Mouse (Mus musculus) lung, embryonic 16.5 days (tissue): ENCODE measurements around the gene Kalrn. TPM values are rescaled to one million over a fixed set of nuclear protein-coding genes. Genes with fewer than 3 reads are reported as not detected.

ENCODE experiments used
- ATAC-seq: fragments of 200-750 bp; cut with Nextera tagmentation; 2 replicates; pipeline ENCODE4 v1.8.0; 2017; ENCODE audit warnings: low read depth, mild to moderate bottlenecking, moderate library complexity
- H3K27ac ChIP-seq: fragments of 300-500 bp; sonication (generic); 2 replicates; pipeline ENCODE4 v1.5.1; 2014; ENCODE audit warnings: mild to moderate bottlenecking, control low read depth, low read length
- H3K27me3 ChIP-seq: fragments of 300-500 bp; sonication (generic); 2 replicates; pipeline ENCODE4 v1.6.1; 2014; ENCODE audit warnings: low read depth, low read length, mixed read lengths; ENCODE audit not compliant: control insufficient read depth, insufficient read depth
- H3K36me3 ChIP-seq: fragments of 300-500 bp; sonication (generic); 2 replicates; pipeline ENCODE4 v1.6.1; 2014; ENCODE audit warnings: low read length; ENCODE audit not compliant: control insufficient read depth, insufficient read depth
- H3K4me1 ChIP-seq: fragments of 300-500 bp; sonication (generic); replicated peaks from 2 replicates; pipeline ENCODE4 v1.6.1; 2014; ENCODE audit warnings: low read length, mixed read lengths; ENCODE audit not compliant: control insufficient read depth, insufficient read depth
- H3K4me2 ChIP-seq: fragments of 300-500 bp; sonication (generic); 2 replicates; pipeline ENCODE4 v1.6.1; 2014; ENCODE audit warnings: low read depth, low read length, control low read depth
- H3K4me3 ChIP-seq: fragments of 300-500 bp; sonication (generic); 2 replicates; pipeline ENCODE4 v1.5.1; 2014; ENCODE audit warnings: mild to moderate bottlenecking, low read length, control low read depth
- H3K9ac ChIP-seq: fragments of 300-500 bp; sonication (generic); 2 replicates; pipeline ENCODE4 v1.6.1; 2014; ENCODE audit warnings: low read length, control low read depth
- H3K9me3 ChIP-seq: fragments of 300-500 bp; sonication (generic); 2 replicates; pipeline ENCODE4 v1.6.1; 2016; ENCODE audit warnings: low read length; ENCODE audit not compliant: control insufficient read depth
- WGBS: fragments of 180-500 bp; shearing (Covaris S2); extraction: QIAGEN DNeasy Blood & Tissue Kit; methylation state at CpG from one replicate; pipeline ENCODE4 v1.1.7; 2014; 5-methylcytosine and 5-hydroxymethylcytosine counted together
- polyA plus RNA-seq: library from polyadenylated mRNA; unstranded; fragments of >200 nt; fragmentation: Nextera tagmentation; extraction: Ambion mirVana; gene quantifications from 2 replicates; pipeline ENCODE4 v1.2.1, GENCODE M21; 2015

The Kalrn gene
- polyA plus RNA-seq, 1 experiment from 2014 or later = 16.8 TPM

DNA sequence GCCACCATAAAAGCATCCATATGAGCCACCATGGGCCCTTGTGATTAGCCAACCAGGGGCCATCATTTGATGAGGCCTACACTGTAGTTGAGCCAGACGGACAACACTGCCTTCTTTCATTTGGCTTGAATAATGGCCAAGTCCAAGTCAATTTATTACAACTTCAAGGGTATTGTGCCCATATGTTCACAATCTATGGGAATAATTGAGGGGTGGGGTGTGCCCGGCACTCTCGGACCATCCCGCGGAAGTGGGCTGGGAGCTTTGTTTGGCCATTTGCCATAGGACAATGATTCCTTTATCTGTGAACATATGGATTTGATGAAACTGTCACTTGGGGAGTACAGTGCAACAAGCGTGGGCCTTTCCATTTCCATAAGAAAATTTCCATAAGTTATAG lies 89.6 kb downstream of the Kalrn start:
- Histone ChIP-seq H3K27me3 (no peaks in the 10 kb centered on the region), H3K9ac (no peak overlapping the region), H3K27ac (no peak overlapping the region), H3K36me3 (no peaks in the 10 kb centered on the region), H3K9me3 (no peaks in the 10 kb centered on the region), H3K4me2 (no peak overlapping the region), H3K4me1 (peaks cover 10% of the 10 kb centered on the region; the same call in 1 of the 2 replicates), H3K4me3 (no peak overlapping the region)
- WGBS = 86% methylated on average over 6 of the region's 6 CpGs
- ATAC-seq = no peak

DNA sequence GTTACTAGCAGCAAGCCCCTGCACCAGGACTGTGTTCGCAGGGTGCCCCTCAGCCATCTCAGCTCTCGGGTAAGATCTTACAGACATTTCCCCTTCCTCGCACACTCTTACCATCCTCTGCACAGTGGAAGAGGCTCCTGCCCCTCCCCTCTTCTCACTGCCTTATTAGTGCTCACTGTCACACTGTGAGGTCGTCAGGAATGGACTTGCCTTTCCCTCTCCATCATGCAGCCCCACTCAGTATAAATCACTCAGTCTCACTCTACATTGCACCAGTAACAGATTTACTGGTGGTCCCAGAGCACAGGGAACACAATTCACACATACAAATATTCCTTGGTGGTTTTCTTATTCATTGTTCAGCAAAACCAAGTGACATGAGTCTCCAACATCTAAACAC lies 98.6 kb downstream of the Kalrn start:
- H3K9me3 ChIP-seq = no peaks in the 10 kb centered on the region
- WGBS = 64% methylated on average over 4 of the region's 4 CpGs
- peaks cover 9% of the 10 kb centered on the region for H3K4me1 ChIP-seq
- H3K36me3 ChIP-seq = no peaks in the 10 kb centered on the region
- no peak overlapping the region for H3K4me3 ChIP-seq
- H3K27ac ChIP-seq = no peak overlapping the region
- H3K9ac ChIP-seq = no peak overlapping the region
- H3K4me2 ChIP-seq = no peak overlapping the region
- no peak for ATAC-seq
- H3K27me3 ChIP-seq = no peaks in the 10 kb centered on the region

DNA sequence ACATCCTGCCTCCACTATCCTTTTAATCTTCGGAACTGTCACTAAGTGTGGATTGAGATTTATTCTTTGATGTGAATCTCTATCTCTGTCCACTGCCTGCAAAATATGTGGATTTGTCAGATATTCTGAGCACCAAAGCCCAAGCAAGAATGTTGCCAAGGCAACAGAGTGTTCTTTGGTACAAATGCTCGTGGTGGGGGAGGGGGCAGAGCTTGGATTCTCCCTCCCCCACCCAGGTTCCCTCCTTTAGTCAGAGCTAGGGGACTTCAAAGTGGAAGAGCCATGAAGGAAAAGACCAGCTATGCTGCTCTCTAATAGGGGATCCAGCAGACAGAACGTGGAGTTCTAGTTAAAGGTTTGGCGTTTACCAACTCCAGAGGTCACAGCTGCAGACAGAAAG lies 99.4 kb downstream of the Kalrn start:
- Histone ChIP-seq H3K4me1 (peaks cover 15% of the 10 kb centered on the region), H3K4me3 (no peak overlapping the region), H3K9me3 (no peaks in the 10 kb centered on the region), H3K4me2 (no peak overlapping the region), H3K27ac (no peak overlapping the region), H3K36me3 (no peaks in the 10 kb centered on the region), H3K27me3 (no peaks in the 10 kb centered on the region), H3K9ac (no peak overlapping the region)
- WGBS = 33% methylated on average over 4 of the region's 4 CpGs
- no peak for ATAC-seq

DNA sequence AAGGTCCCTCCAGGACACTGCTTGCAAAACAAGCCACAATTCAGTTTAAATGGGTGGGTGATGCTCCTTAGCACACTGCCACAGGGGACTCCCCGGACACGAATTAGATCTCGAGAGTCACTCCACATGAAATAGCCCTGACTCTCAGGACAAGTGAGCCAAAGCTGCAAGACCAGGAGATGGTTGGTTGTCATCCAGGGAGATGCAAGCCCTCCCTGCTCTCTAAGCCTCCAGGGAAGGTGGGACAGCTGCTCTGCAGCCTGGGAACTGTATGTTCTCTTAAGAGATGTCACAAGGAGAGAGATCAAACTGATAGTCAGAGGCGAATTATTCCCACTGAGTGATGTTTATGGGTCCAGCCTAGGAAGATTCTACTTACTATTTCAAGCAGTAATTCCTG lies 101.9 kb downstream of the Kalrn start:
- H3K9me3 ChIP-seq = no peaks in the 10 kb centered on the region
- no peak overlapping the region for H3K4me2 ChIP-seq
- no peak overlapping the region for H3K4me3 ChIP-seq
- 76% methylated on average over 4 of the region's 4 CpGs for WGBS
- no peak overlapping the region for H3K27ac ChIP-seq
- H3K9ac ChIP-seq = no peak overlapping the region
- H3K4me1 ChIP-seq = peaks cover 22% of the 10 kb centered on the region
- H3K36me3 ChIP-seq = no peaks in the 10 kb centered on the region
- no peak for ATAC-seq
- no peaks in the 10 kb centered on the region for H3K27me3 ChIP-seq

DNA sequence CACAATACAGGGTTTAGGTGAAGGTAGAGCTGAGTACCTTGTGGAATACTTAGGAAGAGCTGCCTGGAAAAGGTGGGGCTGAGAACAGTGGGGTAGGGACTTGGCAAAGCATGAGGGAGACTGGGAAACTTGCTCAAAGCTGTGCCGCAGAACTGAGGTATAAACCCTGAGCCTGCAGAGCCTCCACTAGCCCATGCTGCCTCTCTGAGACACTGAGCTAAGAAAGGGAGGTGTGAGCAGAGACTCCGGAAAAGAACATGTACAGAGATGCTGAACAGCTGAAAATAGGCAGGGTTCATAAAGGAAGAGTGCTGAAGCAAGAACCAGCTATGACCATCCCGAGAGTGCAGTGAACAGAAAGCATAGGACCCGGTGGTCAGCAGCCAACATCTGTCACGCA lies 103.0 kb downstream of the Kalrn start:
- H3K27ac ChIP-seq = no peak overlapping the region
- no peaks in the 10 kb centered on the region for H3K9me3 ChIP-seq
- no peaks in the 10 kb centered on the region for H3K27me3 ChIP-seq
- ATAC-seq = no peak
- H3K4me2 ChIP-seq = no peak overlapping the region
- H3K9ac ChIP-seq = no peak overlapping the region
- 74% methylated on average over 5 of the region's 5 CpGs for WGBS
- H3K4me3 ChIP-seq = no peak overlapping the region
- peaks cover 22% of the 10 kb centered on the region for H3K4me1 ChIP-seq
- no peaks in the 10 kb centered on the region for H3K36me3 ChIP-seq

DNA sequence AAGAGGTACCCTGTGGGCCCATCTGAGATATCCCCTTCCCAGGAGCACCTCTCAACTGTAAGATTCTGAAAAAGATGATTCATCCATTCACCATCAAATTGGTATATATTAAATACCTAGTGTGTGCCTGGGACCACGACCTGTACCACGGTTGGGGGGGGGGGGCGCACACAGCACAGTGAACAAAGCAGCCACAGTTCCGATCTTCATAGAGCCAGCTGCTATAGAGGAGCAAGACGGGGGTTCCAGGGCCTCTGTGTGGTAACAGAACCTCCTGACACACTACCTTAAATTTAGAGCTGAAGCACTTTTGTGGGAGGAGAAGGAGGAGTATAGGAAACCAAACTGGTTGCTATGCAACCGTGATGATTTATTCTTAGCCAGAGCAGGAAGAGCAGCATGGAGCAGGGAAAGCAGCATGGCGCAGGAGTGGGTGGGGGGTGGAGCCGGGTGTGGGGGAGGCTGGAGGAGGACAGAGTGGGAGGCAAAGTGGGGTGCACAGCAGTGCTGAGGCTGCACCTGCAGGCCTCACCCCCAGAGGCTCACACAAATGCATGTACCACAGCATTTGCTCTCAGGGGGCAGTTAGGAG lies 104.0 kb downstream of the Kalrn start:
- no peak overlapping the region for H3K27ac ChIP-seq
- H3K9ac ChIP-seq = no peak overlapping the region
- 38% methylated on average over 8 of the region's 8 CpGs for WGBS
- H3K36me3 ChIP-seq = no peaks in the 10 kb centered on the region
- H3K4me3 ChIP-seq = no peak overlapping the region
- no peaks in the 10 kb centered on the region for H3K9me3 ChIP-seq
- H3K27me3 ChIP-seq = no peaks in the 10 kb centered on the region
- ATAC-seq = peak; percentile 56; the same call in 1 of the 2 replicates
- peaks cover 22% of the 10 kb centered on the region for H3K4me1 ChIP-seq
- no peak overlapping the region for H3K4me2 ChIP-seq

DNA sequence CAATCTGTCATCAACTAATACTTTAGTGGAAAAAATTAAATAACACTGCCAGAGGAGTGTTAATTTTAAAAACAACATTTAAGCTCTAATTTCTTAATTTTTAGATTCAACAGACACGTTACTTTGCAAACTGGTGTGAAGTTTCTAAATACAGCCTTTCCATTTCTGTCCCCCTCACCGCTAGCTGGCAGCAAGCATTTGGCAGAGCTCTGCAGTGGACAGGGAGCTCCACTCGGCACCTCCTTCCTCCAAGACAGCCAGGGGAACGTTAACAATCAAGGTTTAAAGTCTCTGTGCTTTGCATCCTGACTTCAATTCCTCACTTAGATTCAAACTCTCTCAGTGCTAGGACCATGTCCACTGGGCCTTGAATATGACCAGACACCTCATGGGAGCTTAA lies 106.7 kb downstream of the Kalrn start:
- Histone ChIP-seq H3K9ac (no peak overlapping the region), H3K36me3 (no peaks in the 10 kb centered on the region), H3K4me3 (no peak overlapping the region), H3K27me3 (no peaks in the 10 kb centered on the region), H3K27ac (no peak overlapping the region), H3K4me1 (peaks cover 13% of the 10 kb centered on the region), H3K9me3 (no peaks in the 10 kb centered on the region), H3K4me2 (no peak overlapping the region)
- 31% methylated on average over 4 of the region's 4 CpGs for WGBS
- no peak for ATAC-seq

DNA sequence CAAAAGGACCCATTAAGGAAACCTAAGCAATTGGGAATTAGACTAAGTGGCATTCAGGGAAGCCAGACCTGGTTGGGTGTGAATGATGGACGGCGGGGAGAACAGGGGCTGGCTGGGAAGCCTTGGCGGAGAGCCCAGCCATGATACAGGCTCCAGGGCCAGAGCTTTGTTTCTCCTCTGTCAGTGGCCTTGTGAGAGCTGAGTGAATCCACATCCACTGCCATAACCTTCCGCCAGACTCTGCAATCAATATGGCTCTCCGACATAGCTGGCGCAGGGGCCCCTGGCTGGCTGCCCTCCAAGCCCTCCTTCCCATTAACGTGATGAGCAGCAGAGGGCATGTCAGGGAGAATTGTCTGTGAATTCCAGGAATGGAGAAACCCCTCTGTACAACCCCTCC lies 117.0 kb downstream of the Kalrn start:
- Histone ChIP-seq H3K27ac (peak overlapping the region; percentile 31; the same call in 1 of the 2 replicates), H3K4me3 (no peak overlapping the region), H3K4me1 (peaks cover 15% of the 10 kb centered on the region), H3K36me3 (no peaks in the 10 kb centered on the region), H3K4me2 (no peak overlapping the region), H3K27me3 (no peaks in the 10 kb centered on the region), H3K9ac (no peak overlapping the region), H3K9me3 (no peaks in the 10 kb centered on the region)
- 28% methylated on average over 7 of the region's 7 CpGs for WGBS
- peak; percentile 95 for ATAC-seq

DNA sequence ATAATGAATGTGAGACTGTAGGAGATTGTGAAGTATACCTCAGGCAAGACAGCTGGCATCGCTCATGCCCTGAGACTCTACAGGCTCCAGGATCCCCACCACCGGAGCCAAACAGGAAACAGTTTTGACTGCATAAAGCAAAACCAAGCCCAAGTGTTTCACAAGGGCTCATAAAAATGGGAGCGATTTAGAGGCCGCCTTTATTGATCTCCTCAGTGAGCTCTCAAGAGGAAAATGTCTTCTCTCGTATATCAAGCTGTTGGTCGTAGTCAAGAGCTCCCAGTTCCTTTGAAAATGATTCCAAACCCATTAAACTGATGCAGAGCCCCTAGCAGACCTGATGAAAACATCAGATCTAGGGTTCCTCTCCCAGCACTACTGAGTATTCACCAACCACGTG lies 127.7 kb downstream of the Kalrn start:
- ATAC-seq = no peak
- H3K36me3 ChIP-seq = no peaks in the 10 kb centered on the region
- no peak overlapping the region for H3K9ac ChIP-seq
- H3K4me3 ChIP-seq = no peak overlapping the region
- H3K4me1 ChIP-seq = peaks cover 25% of the 10 kb centered on the region
- no peaks in the 10 kb centered on the region for H3K27me3 ChIP-seq
- H3K27ac ChIP-seq = no peak overlapping the region
- 71% methylated on average over 7 of the region's 7 CpGs for WGBS
- H3K9me3 ChIP-seq = no peaks in the 10 kb centered on the region
- no peak overlapping the region for H3K4me2 ChIP-seq

DNA sequence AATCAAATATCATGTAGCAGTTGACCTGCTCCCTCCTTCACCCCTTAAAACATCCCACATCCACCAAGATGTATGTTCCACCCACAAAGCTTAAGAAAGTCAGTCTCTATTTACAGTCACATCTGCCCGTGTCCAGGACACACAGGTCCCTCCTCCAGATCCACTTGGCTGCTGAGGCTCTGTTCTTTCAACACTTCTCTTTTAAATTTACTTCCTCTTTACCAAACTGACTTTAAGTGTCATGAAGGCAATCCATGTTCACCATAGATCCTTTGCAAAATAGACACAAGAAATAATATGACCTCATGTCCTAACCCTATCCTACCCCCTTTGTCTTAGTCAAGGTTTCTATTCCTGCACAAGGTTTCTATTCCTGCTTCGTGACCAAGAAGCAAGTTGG lies 131.6 kb downstream of the Kalrn start:
- Histone ChIP-seq H3K4me2 (no peak overlapping the region), H3K9me3 (no peaks in the 10 kb centered on the region)

More for the DNA sequence above, 131.6 kb downstream of the Kalrn start:
- H3K9ac ChIP-seq = no peak overlapping the region
- peak overlapping the region; percentile 78 for H3K27ac ChIP-seq
- H3K27me3 ChIP-seq = no peaks in the 10 kb centered on the region
- peaks cover 33% of the 10 kb centered on the region for H3K4me1 ChIP-seq
- ATAC-seq = no peak
- H3K36me3 ChIP-seq = no peaks in the 10 kb centered on the region
- H3K4me3 ChIP-seq = no peak overlapping the region
- 41% methylated on average over 2 of the region's 2 CpGs for WGBS
